Mouse (Mus musculus): Measurements from ENCODE around the gene Zfp982. TPM values are rescaled to one million over a fixed set of nuclear protein-coding genes. Genes with fewer than 3 reads are reported as not detected.

Zfp982 gene
- polyA plus RNA-seq, 1 experiment from 2014 or later, result 3.9 TPM

Other genes with a start within 250 kb of the Zfp982 start
- not detected in 2 replicates for gene Zfp988, start 186.7 kb upstream of the Zfp982 start, polyA plus RNA-seq (2015; fragmentation: Nextera tagmentation; extraction: Ambion mirVana)
- not detected in 2 replicates for gene Zfp978, start 131.1 kb upstream of the Zfp982 start, polyA plus RNA-seq (2015; fragmentation: Nextera tagmentation; extraction: Ambion mirVana)
- 0.16 and 0.31 TPM in 2 replicates for gene Gm16503, start 47.8 kb downstream of the Zfp982 start, polyA plus RNA-seq (2015; fragmentation: Nextera tagmentation; extraction: Ambion mirVana)
- 0.07 and 0.11 TPM in 2 replicates for gene Zfp985, start 60.9 kb downstream of the Zfp982 start, polyA plus RNA-seq (2015; fragmentation: Nextera tagmentation; extraction: Ambion mirVana)
- 2.5 and 3.0 TPM in 2 replicates for gene Zfp979, start 150.1 kb downstream of the Zfp982 start, polyA plus RNA-seq (2015; fragmentation: Nextera tagmentation; extraction: Ambion mirVana)
- gene Zfp534, start 210.1 kb downstream of the Zfp982 start, polyA plus RNA-seq (2015; fragmentation: Nextera tagmentation; extraction: Ambion mirVana), result not detected in 2 replicates